Mouse (Mus musculus): ENCODE results near the gene Abcb10. TPM values are rescaled to one million over a fixed set of nuclear protein-coding genes. Genes with fewer than 3 reads are reported as not detected.

Abcb10 gene
- polyA plus RNA-seq, 1 experiment from 2014 or later: 11.1 TPM

MicroRNAs encoded within 50 kb of the gene (microRNA counts, 519-probe panel; counts per million panel counts)
- not detected for microRNA mmu-miR-1967

Small RNA genes within 50 kb of the gene (microRNA-seq; reads per million reads assigned to microRNA genes)
- not detected for gene Mir1967

Other genes starting within 250 kb of the Abcb10 start
- gene Rab4a, start 177.1 kb downstream of the Abcb10 start, polyA plus RNA-seq (2014; fragmentation: Nextera tagmentation; extraction: Ambion mirVana): 68.2 and 74.5 TPM in 2 replicates
- gene Ccsap, start 122.9 kb downstream of the Abcb10 start, polyA plus RNA-seq (2014; fragmentation: Nextera tagmentation; extraction: Ambion mirVana): 5.2 and 6.7 TPM in 2 replicates
- 3.4 and 4.4 TPM in 2 replicates for gene Acta1, start 88.4 kb downstream of the Abcb10 start, polyA plus RNA-seq (2014; fragmentation: Nextera tagmentation; extraction: Ambion mirVana)
- 34.3 and 35.3 TPM in 2 replicates for gene Nup133, start 33.9 kb downstream of the Abcb10 start, polyA plus RNA-seq (2014; fragmentation: Nextera tagmentation; extraction: Ambion mirVana)
- gene Taf5l, start 38.3 kb upstream of the Abcb10 start, polyA plus RNA-seq (2014; fragmentation: Nextera tagmentation; extraction: Ambion mirVana): 31.1 and 36.0 TPM in 2 replicates
- gene Urb2, start 38.4 kb upstream of the Abcb10 start, polyA plus RNA-seq (2014; fragmentation: Nextera tagmentation; extraction: Ambion mirVana): 3.9 and 4.2 TPM in 2 replicates
- gene Galnt2, start 248.3 kb upstream of the Abcb10 start, polyA plus RNA-seq (2014; fragmentation: Nextera tagmentation; extraction: Ambion mirVana): 44.3 and 49.9 TPM in 2 replicates

All from forebrain, embryonic 14.5 days (tissue).